Mouse (Mus musculus): ENCODE measurements at regions not wholly inside any gene's neighbourhood (a gene's known extent, or its start where the extent isn't known, plus 50 kb on each side); places are given as distances from the start of the nearest gene placed in this dataset.

DNA sequence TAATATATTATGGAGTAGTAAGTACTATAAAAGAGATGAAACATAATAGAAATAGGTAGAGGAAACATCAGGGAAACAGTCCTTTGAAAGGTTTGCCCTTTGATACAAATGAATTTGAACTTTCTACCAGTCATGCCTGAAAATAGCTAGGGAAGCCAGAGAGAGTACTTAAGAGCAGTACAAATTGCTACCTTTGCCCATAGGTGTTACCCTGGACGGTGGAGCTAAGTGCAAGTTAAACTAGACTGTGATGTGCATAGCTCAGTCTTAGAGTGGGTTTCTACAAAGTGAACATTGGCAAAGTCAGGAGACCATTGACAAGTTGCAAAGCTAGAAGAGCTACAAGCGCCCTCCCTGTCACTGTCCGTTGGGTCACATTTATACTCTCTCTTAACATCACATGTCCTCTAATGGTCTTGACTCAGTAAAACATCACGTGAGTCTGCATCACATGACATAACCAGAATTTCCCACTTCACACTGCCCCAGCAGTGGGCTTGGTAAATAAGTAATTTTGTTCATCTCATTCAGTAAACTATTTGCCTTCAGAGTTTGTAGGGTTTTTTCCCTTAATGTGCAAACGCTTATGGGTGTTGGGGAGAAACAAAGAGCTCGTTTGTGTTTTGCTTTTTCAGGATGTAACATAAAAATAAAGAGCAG is 80.6 kb upstream of the Itga1 start:
- DNase-seq = no peak
- TF ChIP-seq POLR2A (IDR thresholded peaks at IDR 0.05; ENCODE audit: borderline replicate concordance, extremely low read depth, low read depth, low read length) = no peak
- TF ChIP-seq CTCF (IDR thresholded peaks at IDR 0.05; ENCODE audit: insufficient read depth, low read length) = no peak
- no peak overlapping the region for H3K4me3 ChIP-seq (replicated peaks; ENCODE audit: extremely low read depth, low read depth, low read length)
- whole genome bisulfite sequencing = 84% methylated on average over 6 of the region's 6 CpGs
- H3K4me1 ChIP-seq (ENCODE audit: control insufficient read depth, insufficient read depth, low read length) = no peaks in the 10 kb centered on the region

DNA sequence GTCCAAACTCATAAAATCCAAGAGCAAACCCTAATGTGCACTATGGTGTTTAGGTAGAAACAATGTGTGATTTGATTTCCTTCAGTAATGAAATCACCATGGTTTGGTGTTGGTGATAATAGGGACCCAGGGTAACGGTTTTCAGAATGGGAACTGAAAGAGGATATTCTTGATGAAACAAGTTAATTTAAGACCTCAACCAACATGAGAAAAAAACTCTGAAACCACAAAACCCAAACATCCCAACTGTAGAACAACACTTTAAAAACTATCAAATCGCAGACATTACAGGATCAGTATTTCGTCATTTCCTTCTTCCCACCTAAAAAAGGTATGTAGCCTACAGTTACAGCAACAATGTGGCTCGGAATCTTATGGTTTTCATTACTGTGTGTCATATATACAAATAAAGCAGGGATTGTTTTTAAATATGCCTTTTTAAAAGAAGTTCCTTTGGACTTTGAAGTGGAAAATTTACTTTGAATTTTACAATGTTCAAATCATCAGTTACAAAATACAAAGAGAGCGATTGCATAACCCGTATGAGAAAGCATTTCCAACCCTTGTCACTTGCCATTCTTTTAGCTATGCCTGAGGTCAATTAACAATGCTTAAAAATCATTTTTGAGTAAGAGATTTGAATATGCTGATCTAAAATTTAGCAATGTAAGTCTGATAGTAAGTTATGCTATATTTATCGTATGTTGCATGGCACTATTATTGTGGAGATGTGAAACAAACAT is 76.6 kb upstream of the Itga1 start:
- Histone ChIP-seq H3K4me3 (replicated peaks; ENCODE audit: extremely low read depth, low read depth, low read length) (no peak overlapping the region), H3K4me1 (ENCODE audit: control insufficient read depth, insufficient read depth, low read length) (no peaks in the 10 kb centered on the region)
- TF ChIP-seq POLR2A (IDR thresholded peaks at IDR 0.05; ENCODE audit: borderline replicate concordance, extremely low read depth, low read depth, low read length) (no peak), CTCF (IDR thresholded peaks at IDR 0.05; ENCODE audit: insufficient read depth, low read length) (no peak)
- DNase-seq = no peak
- WGBS = 82% methylated on average over 7 of the region's 7 CpGs

DNA sequence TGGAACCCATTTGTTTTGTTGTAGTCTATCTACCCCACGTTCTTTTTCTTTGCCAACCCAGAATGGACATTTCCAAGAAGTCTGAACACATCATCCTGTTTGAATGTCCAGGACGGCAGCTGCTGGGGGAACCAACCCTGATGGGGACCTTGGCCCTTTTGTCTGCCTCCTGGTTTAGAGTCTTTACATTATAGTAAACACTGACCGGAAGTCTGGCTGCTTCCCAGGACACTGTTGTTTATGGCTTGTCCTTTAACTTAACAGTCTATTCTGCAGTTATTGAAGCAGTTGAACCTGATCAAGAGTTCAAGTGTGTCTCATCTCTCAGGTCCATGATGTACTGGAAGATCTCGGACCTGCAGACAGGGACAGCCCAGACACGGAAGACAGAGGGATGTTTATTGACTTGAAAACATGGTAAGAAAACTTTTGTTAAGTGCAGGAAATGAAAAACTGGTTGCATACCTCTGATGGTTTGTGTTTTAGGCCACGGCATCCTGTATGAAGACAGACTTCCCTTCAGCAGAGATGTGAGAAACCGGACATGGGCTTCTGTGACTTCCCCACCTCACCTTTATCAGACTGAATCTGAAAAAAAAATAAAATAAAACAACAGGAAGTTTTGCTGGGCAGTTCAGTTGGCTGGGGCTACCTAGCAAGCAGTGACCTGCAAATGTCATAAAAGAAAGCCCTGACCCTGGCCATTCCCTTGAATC is 69.7 kb upstream of the Itga1 start:
- 34% methylated on average over 7 of the region's 7 CpGs for WGBS
- TF ChIP-seq POLR2A (IDR thresholded peaks at IDR 0.05; ENCODE audit: borderline replicate concordance, extremely low read depth, low read depth, low read length) = no peak
- no peak for TF ChIP-seq CTCF (IDR thresholded peaks at IDR 0.05; ENCODE audit: insufficient read depth, low read length)
- no peak for DNase-seq
- H3K4me3 ChIP-seq (replicated peaks; ENCODE audit: extremely low read depth, low read depth, low read length) = no peak overlapping the region
- H3K4me1 ChIP-seq (ENCODE audit: control insufficient read depth, insufficient read depth, low read length) = no peaks in the 10 kb centered on the region; the same call in 1 of the 2 replicates

DNA sequence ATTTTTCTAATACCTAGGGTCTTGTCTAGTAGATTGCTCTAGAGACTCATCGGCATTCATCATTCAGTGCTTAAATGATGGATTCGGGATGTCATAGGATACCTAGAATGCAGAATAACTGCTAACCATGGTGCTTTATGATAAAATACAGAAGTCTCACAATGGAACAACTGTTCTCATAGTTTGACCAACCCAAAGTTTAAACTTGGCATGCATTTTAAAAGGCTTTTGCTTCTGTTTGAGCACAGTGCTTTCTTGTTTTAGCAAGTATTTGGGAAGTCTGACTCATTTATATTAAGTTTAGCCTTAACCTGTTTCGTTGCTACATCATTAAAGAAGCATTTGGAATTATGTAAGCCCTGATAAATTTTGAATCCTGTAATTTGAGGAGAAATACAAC is 64.2 kb upstream of the Itga1 start:
- WGBS = 80% methylated on average over 3 of the region's 3 CpGs
- TF ChIP-seq CTCF (IDR thresholded peaks at IDR 0.05; ENCODE audit: insufficient read depth, low read length) (no peak), POLR2A (IDR thresholded peaks at IDR 0.05; ENCODE audit: borderline replicate concordance, extremely low read depth, low read depth, low read length) (no peak)
- Histone ChIP-seq H3K4me3 (replicated peaks; ENCODE audit: extremely low read depth, low read depth, low read length) (no peak overlapping the region), H3K4me1 (ENCODE audit: control insufficient read depth, insufficient read depth, low read length) (peaks cover 2% of the 10 kb centered on the region; the same call in 1 of the 2 replicates)
- DNase-seq = no peak

DNA sequence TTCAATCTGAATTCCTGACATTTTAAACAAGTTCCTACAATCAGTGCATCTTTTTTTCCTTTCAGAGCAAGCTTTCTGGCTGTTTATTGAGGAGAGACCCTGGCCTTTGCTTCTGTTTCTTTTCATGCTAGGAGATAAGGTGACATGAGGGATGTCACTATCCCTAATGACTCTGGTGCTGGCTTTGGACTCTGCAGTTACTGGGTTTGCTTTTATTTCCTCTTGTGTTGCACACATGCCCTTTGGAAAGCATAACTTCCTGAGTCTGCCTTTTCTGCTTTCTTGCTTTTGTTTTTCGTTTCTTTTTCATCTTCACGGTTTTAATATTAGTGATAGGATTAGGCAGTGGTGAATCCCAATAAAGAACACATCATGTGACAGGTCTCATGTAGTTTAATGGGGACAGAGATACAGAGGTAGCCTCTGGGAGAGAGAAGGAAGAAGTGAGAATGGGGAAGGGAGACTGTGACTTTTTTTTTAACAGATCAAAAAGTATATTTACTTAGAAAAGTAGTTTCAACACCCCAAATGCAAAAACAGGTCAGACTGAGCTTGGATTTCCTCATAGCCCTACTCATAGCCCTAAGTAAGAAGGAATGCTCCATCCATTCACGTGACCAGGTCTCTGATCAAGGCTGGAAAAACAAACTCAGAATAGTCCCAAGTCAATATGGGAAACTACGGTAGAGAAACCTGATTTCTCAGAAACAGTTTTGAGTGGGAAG is 61.1 kb upstream of the Itga1 start:
- Histone ChIP-seq H3K4me1 (ENCODE audit: control insufficient read depth, insufficient read depth, low read length) (peaks cover 2% of the 10 kb centered on the region), H3K4me3 (replicated peaks; ENCODE audit: extremely low read depth, low read depth, low read length) (no peak overlapping the region)
- DNase-seq = no peak
- WGBS = 51% methylated on average over 4 of the region's 4 CpGs
- no peak for TF ChIP-seq POLR2A (IDR thresholded peaks at IDR 0.05; ENCODE audit: borderline replicate concordance, extremely low read depth, low read depth, low read length)
- TF ChIP-seq CTCF (IDR thresholded peaks at IDR 0.05; ENCODE audit: insufficient read depth, low read length) = no peak

DNA sequence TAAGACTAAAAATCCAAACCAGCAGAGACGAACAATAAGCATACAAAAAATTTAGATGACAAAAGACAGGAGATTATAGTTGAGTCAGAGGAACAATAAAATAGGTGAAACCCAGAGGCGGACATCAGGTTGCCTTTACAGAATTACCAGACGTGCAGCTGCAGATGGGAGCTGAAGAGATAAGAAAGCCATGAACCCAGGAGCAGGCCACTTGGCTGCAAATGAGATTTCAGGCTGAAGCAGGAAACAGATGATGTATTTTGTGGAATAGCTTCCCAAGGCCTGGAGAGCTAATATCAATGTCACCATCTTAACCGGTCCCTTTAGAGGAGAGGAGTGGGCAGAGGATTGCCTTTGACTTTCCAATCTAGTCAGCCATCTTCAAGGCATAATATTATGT is 57.6 kb upstream of the Itga1 start:
- WGBS = 56% methylated on average over 4 of the region's 4 CpGs
- no peak for TF ChIP-seq POLR2A (IDR thresholded peaks at IDR 0.05; ENCODE audit: borderline replicate concordance, extremely low read depth, low read depth, low read length)
- no peak for TF ChIP-seq CTCF (IDR thresholded peaks at IDR 0.05; ENCODE audit: insufficient read depth, low read length)
- no peak overlapping the region for H3K4me3 ChIP-seq (replicated peaks; ENCODE audit: extremely low read depth, low read depth, low read length)
- peaks cover 2% of the 10 kb centered on the region for H3K4me1 ChIP-seq (ENCODE audit: control insufficient read depth, insufficient read depth, low read length)
- no peak for DNase-seq

Data from lung, adult 2 months (tissue).